Mouse (Mus musculus) neural tube, embryonic 15.5 days (tissue): ENCODE data around the gene Swsap1. TPM values are rescaled to one million over a fixed set of nuclear protein-coding genes. Genes with fewer than 3 reads are reported as not detected.

Source experiments
- ATAC-seq: fragments of 200-750 bp; cut with Nextera tagmentation; 2 replicates; pipeline ENCODE4 v1.8.0; 2017; ENCODE audit warnings: mild to moderate bottlenecking, moderate TSS enrichment, moderate library complexity; ENCODE audit not compliant: low FRiP score
- H3K27ac ChIP-seq: fragments of 300-500 bp; sonication (generic); replicated peaks from 2 replicates; pipeline ENCODE4 v1.5.1; 2015; ENCODE audit warnings: mild to moderate bottlenecking, inconsistent platforms
- H3K27me3 ChIP-seq: fragments of 300-500 bp; sonication (generic); replicated peaks from 2 replicates; pipeline ENCODE4 v1.6.1; 2015; ENCODE audit warnings: inconsistent platforms
- H3K36me3 ChIP-seq: fragments of 300-500 bp; sonication (generic); 2 replicates; pipeline ENCODE4 v1.6.1; 2015; ENCODE audit warnings: inconsistent platforms
- H3K4me1 ChIP-seq: fragments of 300-500 bp; sonication (generic); 2 replicates; pipeline ENCODE4 v1.6.1; 2015; ENCODE audit warnings: inconsistent platforms
- H3K4me2 ChIP-seq: fragments of 300-500 bp; sonication (generic); 2 replicates; pipeline ENCODE4 v1.6.1; 2015; ENCODE audit warnings: inconsistent platforms, mild to moderate bottlenecking, moderate library complexity
- H3K4me3 ChIP-seq: fragments of 300-500 bp; sonication (generic); replicated peaks from 2 replicates; pipeline ENCODE4 v1.5.1; 2015; ENCODE audit warnings: mild to moderate bottlenecking, inconsistent platforms
- H3K9ac ChIP-seq: fragments of 300-500 bp; sonication (generic); replicated peaks from 2 replicates; pipeline ENCODE4 v1.6.1; 2015; ENCODE audit warnings: mild to moderate bottlenecking, inconsistent platforms
- H3K9me3 ChIP-seq: fragments of 300-500 bp; sonication (generic); replicated peaks from 2 replicates; pipeline ENCODE4 v1.6.1; 2016; ENCODE audit warnings: inconsistent platforms
- WGBS: fragments of 180-500 bp; shearing (Covaris S2); methylation state at CpG from one replicate; pipeline ENCODE4 v1.1.7; 2015; ENCODE audit warnings: mixed read lengths; 5-methylcytosine and 5-hydroxymethylcytosine counted together
- polyA plus RNA-seq: library from polyadenylated mRNA; unstranded; fragments of >200 nt; fragmentation: Nextera tagmentation; extraction: Ambion mirVana; gene quantifications from 2 replicates; pipeline ENCODE4 v1.2.1, GENCODE M21; 2015

Gene Swsap1
- polyA plus RNA-seq, 1 experiment from 2014 or later: 10.8 TPM

DNA sequence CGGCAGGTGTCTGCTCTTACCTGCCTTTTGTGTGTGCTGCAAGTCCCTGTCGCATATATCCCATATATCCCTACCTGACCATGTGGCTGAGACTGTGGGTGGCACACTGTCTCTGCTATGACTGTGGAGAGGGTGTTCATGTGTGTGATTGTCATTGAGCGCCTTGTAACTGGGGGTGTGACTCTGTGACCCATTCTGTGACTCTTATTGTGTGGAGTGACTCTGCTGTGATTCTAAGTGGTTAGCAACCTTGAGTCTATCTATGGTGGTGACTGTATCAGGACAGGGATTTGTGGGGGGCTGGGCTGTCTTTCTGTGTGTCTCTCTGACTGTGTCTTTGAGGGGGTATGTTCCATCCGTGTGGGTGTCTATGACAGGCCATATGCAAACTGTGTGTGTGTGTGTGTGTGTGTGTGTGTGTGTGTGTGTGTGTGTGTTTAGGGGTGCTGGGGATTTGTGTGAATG lies 17.8 kb upstream of the Swsap1 start:
- 64% methylated on average over 4 of the region's 4 CpGs for WGBS
- H3K36me3 ChIP-seq: peaks cover 28% of the 10 kb centered on the region
- no peaks in the 10 kb centered on the region for H3K9me3 ChIP-seq
- H3K4me3 ChIP-seq: peak overlapping the region; percentile 74
- peaks cover 32% of the 10 kb centered on the region for H3K4me1 ChIP-seq
- peak; percentile 18; the same call in 1 of the 2 replicates for ATAC-seq
- peak overlapping the region; percentile 88; the same call in 1 of the 2 replicates for H3K27ac ChIP-seq
- H3K9ac ChIP-seq: peak overlapping the region; percentile 88
- no peaks in the 10 kb centered on the region for H3K27me3 ChIP-seq
- peak overlapping the region; percentile 65 for H3K4me2 ChIP-seq

DNA sequence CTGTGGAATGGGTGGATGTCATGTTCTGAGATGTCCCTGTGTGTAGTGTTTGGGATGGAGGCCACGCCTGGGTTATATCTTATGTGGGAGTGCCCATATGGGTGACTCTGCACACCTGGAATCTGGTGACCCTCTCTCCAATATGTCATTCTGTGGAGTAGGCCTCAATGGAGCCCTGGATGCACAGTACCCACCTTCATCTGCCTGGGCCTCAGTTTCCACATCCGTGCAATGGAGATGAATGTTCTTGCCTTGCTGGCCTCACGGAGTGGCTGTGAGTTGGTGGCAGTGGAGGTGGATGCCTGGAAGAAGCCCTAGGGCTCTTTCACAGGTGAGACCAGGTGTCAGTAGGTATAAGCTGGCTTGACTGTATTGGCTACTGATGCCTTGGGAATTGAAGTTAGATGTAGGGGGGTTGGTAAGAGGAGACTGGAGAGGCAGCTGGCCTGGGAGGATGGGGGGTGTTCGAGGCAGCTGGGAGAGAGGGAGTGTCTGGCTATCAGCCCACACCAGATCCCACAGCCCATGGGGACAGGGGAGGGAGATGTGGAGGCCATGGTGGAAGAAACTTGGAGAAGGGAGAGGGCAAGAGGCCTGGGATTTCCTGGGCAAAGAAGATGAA lies 17.2 kb upstream of the Swsap1 start:
- peak overlapping the region; percentile 88 for H3K9ac ChIP-seq
- no peak overlapping the region for H3K27ac ChIP-seq
- H3K4me2 ChIP-seq: peak overlapping the region; percentile 65
- H3K36me3 ChIP-seq: peaks cover 28% of the 10 kb centered on the region
- no peaks in the 10 kb centered on the region for H3K27me3 ChIP-seq
- 82% methylated on average over 4 of the region's 4 CpGs for WGBS
- peaks cover 32% of the 10 kb centered on the region for H3K4me1 ChIP-seq
- no peak for ATAC-seq
- H3K4me3 ChIP-seq: peak overlapping the region; percentile 74
- no peaks in the 10 kb centered on the region for H3K9me3 ChIP-seq

DNA sequence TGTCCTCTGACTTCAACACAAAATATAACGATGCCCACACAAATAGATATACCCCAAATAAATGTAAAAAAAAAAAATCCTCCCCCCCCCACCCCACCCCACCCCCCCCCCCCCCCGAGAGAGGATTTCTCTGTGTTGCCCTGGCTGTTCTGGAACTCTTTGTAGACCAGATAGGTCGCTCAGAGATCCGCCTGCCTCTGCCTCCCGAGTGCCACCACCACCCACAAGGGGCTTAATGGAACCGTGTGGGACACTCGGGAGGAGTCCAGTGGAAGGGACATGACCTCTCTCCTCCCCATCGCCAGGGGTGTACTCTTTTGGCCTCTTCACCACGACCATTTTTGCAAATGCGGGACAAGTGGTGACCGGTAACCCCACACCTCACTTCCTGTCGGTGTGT lies 12.5 kb upstream of the Swsap1 start:
- Histone ChIP-seq H3K9ac (no peak overlapping the region), H3K36me3 (peaks cover 60% of the 10 kb centered on the region), H3K27ac (no peak overlapping the region), H3K4me1 (peaks cover 18% of the 10 kb centered on the region), H3K9me3 (no peaks in the 10 kb centered on the region), H3K4me3 (no peak overlapping the region), H3K27me3 (0 out of 2 replicates have a peak, but pooled peaks cover 5% of the 10 kb centered on the region), H3K4me2 (no peak overlapping the region)
- ATAC-seq: no peak
- WGBS: 79% methylated on average over 12 of the region's 12 CpGs

DNA sequence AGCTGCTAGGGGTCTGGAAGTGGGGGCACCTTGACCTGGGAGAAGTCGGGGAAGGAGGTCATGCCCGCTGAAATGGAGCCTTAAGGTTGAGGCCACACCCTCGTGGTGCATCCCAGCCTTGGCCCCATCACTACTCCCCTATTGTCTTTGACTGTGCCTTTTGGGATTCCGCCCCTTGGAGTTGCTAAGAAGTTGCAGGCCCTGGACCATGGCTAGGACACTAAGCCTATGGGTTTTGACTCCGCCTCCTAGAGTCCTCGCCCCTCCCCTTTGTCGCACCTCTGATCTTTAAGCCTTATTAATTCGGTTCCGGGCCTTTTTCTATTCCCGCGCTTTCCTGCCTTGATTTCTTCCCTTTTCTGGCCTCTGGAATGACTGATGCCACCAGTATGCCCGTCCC lies 11.9 kb upstream of the Swsap1 start:
- H3K36me3 ChIP-seq: peaks cover 64% of the 10 kb centered on the region
- no peak overlapping the region for H3K27ac ChIP-seq
- no peaks in the 10 kb centered on the region for H3K9me3 ChIP-seq
- H3K9ac ChIP-seq: no peak overlapping the region
- no peak overlapping the region for H3K4me2 ChIP-seq
- ATAC-seq: no peak
- WGBS: 50% methylated on average over 12 of the region's 12 CpGs
- no peak overlapping the region for H3K4me3 ChIP-seq
- 0 out of 2 replicates have a peak, but pooled peaks cover 5% of the 10 kb centered on the region for H3K27me3 ChIP-seq
- peaks cover 12% of the 10 kb centered on the region for H3K4me1 ChIP-seq

DNA sequence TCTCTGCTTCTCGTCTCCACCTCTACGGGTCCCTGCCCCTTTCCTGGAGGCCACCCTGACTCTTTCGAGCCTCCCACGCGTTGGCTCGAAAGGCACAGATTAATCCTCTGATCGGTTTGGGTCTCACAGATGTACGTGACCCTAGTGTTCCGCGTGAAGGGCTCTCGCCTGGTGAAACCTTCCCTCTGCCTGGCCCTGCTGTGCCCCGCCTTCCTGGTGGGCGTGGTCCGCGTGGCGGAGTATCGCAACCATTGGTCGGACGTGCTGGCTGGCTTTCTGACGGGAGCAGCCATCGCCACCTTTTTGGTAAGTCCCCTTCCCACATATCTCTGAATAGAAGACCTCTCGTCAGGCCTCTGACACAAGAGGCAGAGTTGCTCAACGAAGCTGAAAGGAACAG lies 11.3 kb upstream of the Swsap1 start:
- Histone ChIP-seq H3K4me1 (peaks cover 5% of the 10 kb centered on the region), H3K4me2 (no peak overlapping the region), H3K27ac (no peak overlapping the region), H3K36me3 (peaks cover 61% of the 10 kb centered on the region), H3K27me3 (0 out of 2 replicates have a peak, but pooled peaks cover 5% of the 10 kb centered on the region), H3K9me3 (no peaks in the 10 kb centered on the region), H3K4me3 (no peak overlapping the region), H3K9ac (no peak overlapping the region)
- WGBS: 22% methylated on average over 23 of the region's 23 CpGs
- no peak for ATAC-seq

DNA sequence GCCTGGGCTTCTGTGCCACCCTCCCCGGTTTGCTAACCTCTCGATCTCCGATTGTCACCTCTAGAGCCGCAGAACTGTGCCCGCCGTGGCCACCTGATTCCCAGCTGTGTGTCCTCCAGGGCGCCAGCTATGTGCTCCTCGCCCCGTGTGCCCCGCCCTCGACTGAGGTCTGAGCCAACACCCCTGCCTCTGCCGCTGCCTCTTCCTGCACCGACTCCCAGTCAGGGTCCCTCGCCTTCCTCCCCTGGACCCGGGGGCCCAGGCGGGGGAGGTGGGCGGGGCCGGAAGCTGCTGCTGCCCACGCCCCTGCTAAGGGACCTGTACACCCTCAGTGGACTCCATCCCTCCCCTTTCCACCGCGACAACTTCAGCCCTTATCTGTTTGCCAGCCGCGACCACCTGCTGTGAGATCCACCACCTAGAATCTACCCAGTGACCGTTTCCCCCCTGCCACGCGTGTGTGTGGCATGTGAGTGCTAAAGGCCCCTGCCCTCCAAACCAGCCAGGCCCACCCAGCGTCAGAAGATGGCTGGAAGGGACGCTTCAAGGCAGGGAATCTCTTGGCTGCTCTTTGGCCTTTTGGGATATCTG lies 7.9 kb upstream of the Swsap1 start:
- H3K9me3 ChIP-seq: no peaks in the 10 kb centered on the region
- H3K4me3 ChIP-seq: no peak overlapping the region
- no peak overlapping the region for H3K4me2 ChIP-seq
- H3K36me3 ChIP-seq: peaks cover 36% of the 10 kb centered on the region
- 0 out of 2 replicates have a peak, but pooled peaks cover 5% of the 10 kb centered on the region for H3K27me3 ChIP-seq
- no peak for ATAC-seq
- peaks cover 3% of the 10 kb centered on the region; the same call in 1 of the 2 replicates for H3K4me1 ChIP-seq
- H3K27ac ChIP-seq: no peak overlapping the region
- WGBS: 12% methylated on average over 26 of the region's 28 CpGs
- no peak overlapping the region for H3K9ac ChIP-seq

DNA sequence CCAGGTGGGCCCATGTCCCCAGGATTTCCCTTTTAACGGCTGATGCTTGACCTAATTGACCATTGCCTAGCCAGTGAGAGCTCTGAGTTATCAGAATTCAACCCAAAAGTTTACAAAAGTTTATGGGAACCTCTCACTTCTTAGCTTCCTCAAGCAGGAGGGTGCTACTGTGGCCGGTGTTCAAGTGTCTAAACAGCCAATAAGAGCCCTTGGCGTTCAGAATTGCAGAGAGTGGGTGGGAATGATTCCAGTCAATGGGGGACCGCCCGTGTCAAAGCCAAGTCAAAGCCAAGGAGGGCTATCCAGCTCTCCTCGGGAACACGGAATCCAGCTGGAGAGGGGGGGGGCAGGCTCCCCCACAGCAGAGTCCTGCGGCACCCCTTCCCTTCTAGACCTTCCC lies 7.4 kb upstream of the Swsap1 start:
- H3K4me2 ChIP-seq: no peak overlapping the region
- 58% methylated on average over 8 of the region's 8 CpGs for WGBS
- no peak overlapping the region for H3K4me3 ChIP-seq
- H3K36me3 ChIP-seq: peaks cover 36% of the 10 kb centered on the region
- H3K9ac ChIP-seq: no peak overlapping the region
- peaks cover 3% of the 10 kb centered on the region; the same call in 1 of the 2 replicates for H3K4me1 ChIP-seq
- H3K27me3 ChIP-seq: 0 out of 2 replicates have a peak, but pooled peaks cover 5% of the 10 kb centered on the region
- no peaks in the 10 kb centered on the region for H3K9me3 ChIP-seq
- no peak overlapping the region for H3K27ac ChIP-seq
- no peak for ATAC-seq

DNA sequence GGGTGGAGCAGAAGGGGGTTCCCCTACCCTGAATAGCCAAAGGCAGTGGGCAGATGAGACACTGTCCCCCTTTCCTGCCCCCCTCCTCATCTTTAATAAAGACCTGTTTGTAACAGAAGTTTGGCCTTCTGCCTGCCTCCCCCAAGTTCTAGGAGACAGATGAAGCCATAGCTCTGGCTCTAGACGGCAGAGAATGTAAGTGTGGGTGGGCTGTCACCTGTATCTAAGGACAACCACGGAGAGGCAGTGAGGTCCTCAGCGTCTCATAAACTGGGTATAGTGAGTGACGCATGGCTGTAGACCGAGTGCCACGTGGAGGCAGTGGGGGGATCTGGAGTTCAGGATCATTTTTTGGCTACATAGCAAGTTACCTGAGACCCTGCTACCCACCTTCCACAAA lies 6.8 kb upstream of the Swsap1 start:
- WGBS: 63% methylated on average over 6 of the region's 6 CpGs
- ATAC-seq: no peak
- Histone ChIP-seq H3K4me3 (no peak overlapping the region), H3K9me3 (no peaks in the 10 kb centered on the region), H3K4me1 (peaks cover 3% of the 10 kb centered on the region; the same call in 1 of the 2 replicates), H3K9ac (no peak overlapping the region), H3K36me3 (peaks cover 36% of the 10 kb centered on the region), H3K27me3 (0 out of 2 replicates have a peak, but pooled peaks cover 5% of the 10 kb centered on the region), H3K27ac (no peak overlapping the region), H3K4me2 (no peak overlapping the region)

DNA sequence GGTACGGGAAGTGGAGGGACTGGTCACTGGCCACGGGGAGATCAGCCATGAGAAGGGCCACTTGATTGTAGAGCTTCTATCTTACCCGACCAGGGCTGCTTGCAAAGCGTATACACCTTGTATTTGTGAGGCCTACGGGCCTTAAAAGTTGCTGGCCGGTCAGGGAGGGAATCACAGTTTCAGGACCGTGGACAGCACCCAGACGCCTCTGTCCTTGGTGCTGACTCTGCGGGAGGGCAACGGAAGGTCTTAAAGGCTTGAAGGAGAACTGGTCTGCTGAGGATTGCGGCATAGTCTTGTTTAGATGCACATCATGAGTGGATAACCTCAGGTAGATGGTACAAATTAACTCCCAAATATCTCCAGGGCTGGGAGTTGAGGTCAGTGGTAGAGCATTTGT lies 5.2 kb upstream of the Swsap1 start:
- H3K9me3 ChIP-seq: no peaks in the 10 kb centered on the region

DNA sequence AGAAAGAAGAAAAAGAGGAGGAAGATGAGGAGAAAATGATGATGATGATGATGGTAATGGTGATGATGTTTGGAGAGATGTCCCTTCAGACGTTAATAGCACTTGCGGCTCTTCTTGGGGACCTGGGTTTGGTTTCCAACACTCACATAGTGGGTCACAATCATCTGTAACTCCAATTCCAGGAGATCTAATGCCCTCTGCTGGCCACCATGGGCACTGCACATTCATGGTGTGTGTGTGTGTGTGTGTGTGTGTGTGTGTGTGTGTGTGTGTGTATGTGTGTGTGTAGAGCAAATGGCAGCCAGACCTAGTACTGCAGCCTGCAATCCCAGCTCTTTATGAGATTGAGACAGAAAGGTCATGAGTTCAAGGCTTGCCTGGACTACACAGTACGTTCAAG lies 3.6 kb upstream of the Swsap1 start:
- Histone ChIP-seq H3K4me3 (no peak overlapping the region), H3K9me3 (no peaks in the 10 kb centered on the region), H3K4me1 (peaks cover 9% of the 10 kb centered on the region), H3K36me3 (peaks cover 12% of the 10 kb centered on the region), H3K9ac (no peak overlapping the region), H3K27ac (no peak overlapping the region), H3K27me3 (0 out of 2 replicates have a peak, but pooled peaks cover 4% of the 10 kb centered on the region), H3K4me2 (no peak overlapping the region)
- 78% methylated on average over 3 of the region's 3 CpGs for WGBS
- ATAC-seq: no peak

More for the DNA sequence above, 5.2 kb upstream of the Swsap1 start:
- no peak overlapping the region for H3K27ac ChIP-seq
- no peak overlapping the region for H3K4me3 ChIP-seq
- 18% methylated on average over 11 of the region's 11 CpGs for WGBS
- H3K27me3 ChIP-seq: 0 out of 2 replicates have a peak, but pooled peaks cover 5% of the 10 kb centered on the region
- no peak overlapping the region for H3K9ac ChIP-seq
- peaks cover 3% of the 10 kb centered on the region; the same call in 1 of the 2 replicates for H3K4me1 ChIP-seq
- peaks cover 28% of the 10 kb centered on the region for H3K36me3 ChIP-seq
- H3K4me2 ChIP-seq: no peak overlapping the region
- no peak for ATAC-seq

DNA sequence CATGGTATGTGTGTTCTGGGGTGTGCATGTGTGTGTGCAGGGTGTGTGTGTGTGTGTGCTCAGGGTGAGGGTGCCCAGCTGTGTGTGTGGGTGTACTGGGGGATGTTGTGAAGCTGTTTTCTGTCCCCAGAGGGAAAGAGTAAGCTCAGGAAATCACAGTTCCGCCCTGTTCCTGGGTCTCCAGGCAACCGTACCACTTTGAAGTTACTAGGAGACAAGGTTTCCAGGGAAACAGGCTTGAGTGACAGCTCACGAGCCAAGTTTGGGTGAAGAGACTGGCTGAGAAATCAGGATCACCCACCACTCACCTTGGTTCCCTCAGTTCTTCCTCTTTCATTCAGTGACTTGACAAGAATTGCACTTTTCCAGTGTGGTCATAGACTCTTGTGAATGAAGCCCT lies 2.0 kb upstream of the Swsap1 start:
- H3K9me3 ChIP-seq: no peaks in the 10 kb centered on the region
- no peak overlapping the region for H3K4me3 ChIP-seq
- H3K27ac ChIP-seq: no peak overlapping the region
- 18% methylated on average over 3 of the region's 3 CpGs for WGBS
- no peak overlapping the region for H3K4me2 ChIP-seq
- H3K4me1 ChIP-seq: peaks cover 9% of the 10 kb centered on the region
- H3K9ac ChIP-seq: no peak overlapping the region
- H3K27me3 ChIP-seq: no peaks in the 10 kb centered on the region
- no peaks in the 10 kb centered on the region for H3K36me3 ChIP-seq
- ATAC-seq: no peak

DNA sequence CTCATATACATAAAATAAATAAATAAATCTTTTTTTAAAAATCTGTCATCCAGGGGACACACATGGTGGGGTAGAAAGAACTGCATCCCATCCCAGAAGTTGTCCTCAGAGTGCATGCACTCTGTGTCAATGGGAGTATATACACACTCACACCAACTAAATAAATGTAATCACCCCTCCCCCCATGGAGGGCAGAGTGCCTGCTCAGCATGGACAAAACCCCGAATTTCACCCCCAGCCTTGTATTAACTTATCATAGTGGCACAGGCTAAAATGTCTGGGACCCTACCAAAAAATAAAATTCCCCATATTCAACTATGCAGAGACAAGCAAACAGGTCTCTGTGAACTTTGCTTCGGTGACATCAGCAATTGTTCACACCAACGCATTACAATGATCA lies 920 bp upstream of the Swsap1 start:
- H3K9ac ChIP-seq: no peak overlapping the region
- no peak for ATAC-seq
- H3K27me3 ChIP-seq: peaks cover 8% of the 10 kb centered on the region
- H3K9me3 ChIP-seq: no peaks in the 10 kb centered on the region
- no peaks in the 10 kb centered on the region for H3K36me3 ChIP-seq
- WGBS: 73% methylated on average over 3 of the region's 3 CpGs
- no peak overlapping the region for H3K27ac ChIP-seq
- H3K4me3 ChIP-seq: no peak overlapping the region; the same call in 1 of the 2 replicates
- peak overlapping the region; percentile 68 for H3K4me2 ChIP-seq
- H3K4me1 ChIP-seq: peaks cover 9% of the 10 kb centered on the region
